Mouse (Mus musculus) heart, postnatal 0 days (tissue): ENCODE measurements around the gene Cd2ap.

ENCODE experiments used
- CTCF ChIP-seq: IDR thresholded peaks from 2 replicates; pipeline ENCODE4 v1.5.1; 2016; ENCODE audit warnings: antibody characterized with exemption, control low read depth, low read depth
- EP300 ChIP-seq: IDR thresholded peaks from 2 replicates; pipeline ENCODE4 v1.6.1; 2016; ENCODE audit warnings: antibody characterized with exemption, low read depth

DNA sequence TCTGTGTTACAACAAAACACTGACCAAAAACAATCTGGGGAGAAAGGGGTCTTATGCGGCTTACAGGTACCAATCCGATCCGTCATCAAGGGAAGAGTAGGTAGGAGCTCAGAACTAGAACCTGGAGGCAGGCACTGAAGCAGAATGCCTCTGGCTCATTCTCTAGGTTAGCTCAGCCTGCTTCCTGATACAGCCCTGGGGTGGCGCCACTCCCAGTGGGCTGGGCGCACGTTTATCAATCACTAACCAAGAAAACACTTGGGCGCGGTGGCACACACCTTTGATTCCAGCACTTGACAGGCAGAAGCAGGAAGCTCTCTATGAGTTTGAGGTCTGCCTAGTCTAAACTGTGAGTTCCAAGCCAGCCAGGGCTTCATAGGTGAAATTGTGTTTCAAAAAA is 7.3 kb upstream of the Cd2ap start:
- TF ChIP-seq CTCF, result no peak
- TF ChIP-seq EP300, result no peak
